Mouse (Mus musculus) liver, embryonic 11.5 days (tissue): ENCODE measurements around the gene Mylpf. TPM values are rescaled to one million over a fixed set of nuclear protein-coding genes. Genes with fewer than 3 reads are reported as not detected.

Experiments
- ATAC-seq: fragments of 200-750 bp; cut with Nextera tagmentation; replicated peaks from 2 replicates; pipeline ENCODE4 v1.8.0; 2017; ENCODE audit warnings: moderate number of reproducible peaks, mild to moderate bottlenecking, moderate TSS enrichment, moderate library complexity; ENCODE audit not compliant: low FRiP score
- DNase-seq: peaks from one replicate; pipeline ENCODE4 v3.0.0-alpha.2; 2017; ENCODE audit warnings: low spot score
- H3K27ac ChIP-seq: fragments of 300-500 bp; sonication (generic); 2 replicates; pipeline ENCODE4 v1.5.1; 2014; ENCODE audit warnings: mild to moderate bottlenecking, low read depth, low read length, control low read depth
- H3K27me3 ChIP-seq: fragments of 300-500 bp; sonication (generic); replicated peaks from 2 replicates; pipeline ENCODE4 v1.6.1; 2014; ENCODE audit warnings: low read length, mixed read lengths; ENCODE audit not compliant: control insufficient read depth, insufficient read depth
- H3K36me3 ChIP-seq: fragments of 300-500 bp; sonication (generic); 2 replicates; pipeline ENCODE4 v1.6.1; 2014; ENCODE audit warnings: mild to moderate bottlenecking, low read length, moderate library complexity, mixed read lengths; ENCODE audit not compliant: control insufficient read depth, insufficient read depth
- H3K4me1 ChIP-seq: fragments of 300-500 bp; sonication (generic); replicated peaks from 2 replicates; pipeline ENCODE4 v1.6.1; 2014; ENCODE audit warnings: low read length, mixed read lengths; ENCODE audit not compliant: control insufficient read depth, insufficient read depth
- H3K4me2 ChIP-seq: fragments of 300-500 bp; sonication (generic); 2 replicates; pipeline ENCODE4 v1.6.1; 2014; ENCODE audit warnings: mild to moderate bottlenecking, control low read depth, moderate library complexity
- H3K4me3 ChIP-seq: fragments of 300-500 bp; sonication (generic); 2 replicates; pipeline ENCODE4 v1.5.1; 2014; ENCODE audit warnings: low read depth, low read length, control low read depth
- H3K9ac ChIP-seq: fragments of 300-500 bp; sonication (generic); 2 replicates; pipeline ENCODE4 v1.6.1; 2014; ENCODE audit warnings: low read depth, low read length, control low read depth
- H3K9me3 ChIP-seq: fragments of 300-500 bp; sonication (generic); 2 replicates; pipeline ENCODE4 v1.6.1; 2016; ENCODE audit warnings: low read length, inconsistent platforms, mixed read lengths; ENCODE audit not compliant: control insufficient read depth
- WGBS: fragments of 180-500 bp; shearing (Covaris S2); extraction: QIAGEN DNeasy Blood & Tissue Kit; methylation state at CpG from one replicate; pipeline ENCODE4 v1.1.7; 2014; 5-methylcytosine and 5-hydroxymethylcytosine counted together
- polyA plus RNA-seq: library from polyadenylated mRNA; unstranded; fragments of >200 nt; fragmentation: Nextera tagmentation; extraction: Ambion mirVana; gene quantifications from 2 replicates; pipeline ENCODE4 v1.2.1, GENCODE M21; 2014

Mylpf gene
- polyA plus RNA-seq, 1 experiment from 2014 or later = 31.5 TPM

DNA sequence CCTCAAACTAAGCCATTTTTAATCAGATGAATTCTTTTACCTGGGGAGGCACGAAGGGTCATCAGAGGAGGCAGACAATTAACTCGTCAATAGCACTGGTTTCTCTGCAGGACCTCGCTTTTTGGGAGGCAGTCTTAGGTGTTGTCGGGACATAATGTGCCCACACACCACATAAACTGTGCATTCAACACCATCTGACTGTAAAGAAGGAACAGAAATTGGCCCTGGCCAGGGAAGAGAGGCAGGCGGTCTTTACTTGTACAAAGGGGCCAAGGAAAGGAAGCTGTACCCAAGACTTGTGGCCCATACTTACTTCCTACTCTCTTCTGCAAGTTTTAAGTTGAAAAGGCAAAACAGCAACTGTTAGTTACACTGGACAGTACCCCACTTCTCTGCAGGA lies 47.8 kb downstream of the Mylpf start:
- H3K36me3 ChIP-seq = peaks cover 13% of the 10 kb centered on the region
- no peak for DNase-seq
- 81% methylated on average over 5 of the region's 5 CpGs for WGBS
- no peak overlapping the region for H3K27ac ChIP-seq
- no peaks in the 10 kb centered on the region for H3K27me3 ChIP-seq
- no peak overlapping the region for H3K4me2 ChIP-seq
- no peak for ATAC-seq
- no peak overlapping the region for H3K9ac ChIP-seq
- peaks cover 43% of the 10 kb centered on the region for H3K4me1 ChIP-seq
- no peak overlapping the region for H3K4me3 ChIP-seq
- H3K9me3 ChIP-seq = no peaks in the 10 kb centered on the region

- Histone ChIP-seq H3K27me3 (no peaks in the 10 kb centered on the region), H3K36me3 (peaks cover 13% of the 10 kb centered on the region), H3K4me1 (peaks cover 42% of the 10 kb centered on the region), H3K9me3 (no peaks in the 10 kb centered on the region; the same call in 1 of the 2 replicates), H3K27ac (no peak overlapping the region), H3K9ac (peak overlapping the region; percentile 76), H3K4me3 (peak overlapping the region; percentile 74), H3K4me2 (peak overlapping the region; percentile 82)
- ATAC-seq = no peak
- 68% methylated on average over 8 of the region's 8 CpGs for WGBS
- DNase-seq = no peak
These were observed 50.7 kb downstream of the Mylpf start for GRCm38 (mm10) chr7:127259186-127259905.

- peaks cover 32% of the 10 kb centered on the region for H3K4me1 ChIP-seq
- ATAC-seq (peak; percentile 94), DNase-seq (peak; percentile 95)
- no peaks in the 10 kb centered on the region for H3K27me3 ChIP-seq
- no peaks in the 10 kb centered on the region; the same call in 1 of the 2 replicates for H3K9me3 ChIP-seq
- peak within 1 kb of the TSS; percentile 54; the same call in 1 of the 2 replicates for H3K27ac ChIP-seq
- H3K4me3 ChIP-seq = peak within 1 kb of the TSS; percentile 74
- H3K4me2 ChIP-seq = peak within 1 kb of the TSS; percentile 82
- WGBS = under 1% methylated on average over 50 of the region's 50 CpGs
- H3K9ac ChIP-seq = peak within 1 kb of the TSS; percentile 76
- H3K36me3 ChIP-seq = peaks cover 13% of the 10 kb centered on the region
These were observed 51.8 kb downstream of the Mylpf start, which contains the start of gene Dctpp1 for GRCm38 (mm10) chr7:127260309-127261111. TSS of gene Dctpp1 (minus strand) at chr7:127260709.

GRCm38 (mm10) chr7:127262218-127262961 lies 53.7 kb downstream of the Mylpf start:
- ATAC-seq = 0 out of 2 replicates have a peak, but pooled peaks have one; percentile 27
- peaks cover 4% of the 10 kb centered on the region; the same call in 1 of the 2 replicates for H3K36me3 ChIP-seq
- 0 out of 2 replicates have a peak overlapping the region, but pooled peaks have one; percentile 14 for H3K27ac ChIP-seq
- H3K9ac ChIP-seq = no peak overlapping the region
- no peak for DNase-seq
- WGBS = 65% methylated on average over 10 of the region's 10 CpGs
- peaks cover 23% of the 10 kb centered on the region for H3K4me1 ChIP-seq
- H3K4me2 ChIP-seq = no peak overlapping the region
- H3K27me3 ChIP-seq = no peaks in the 10 kb centered on the region
- H3K9me3 ChIP-seq = no peaks in the 10 kb centered on the region; the same call in 1 of the 2 replicates
- H3K4me3 ChIP-seq = no peak overlapping the region

GRCm38 (mm10) chr7:127263526-127263925 lies 54.8 kb downstream of the Mylpf start:
- no peak overlapping the region for H3K9ac ChIP-seq
- ATAC-seq = no peak

More at GRCm38 (mm10) chr7:127263526-127263925, 54.8 kb downstream of the Mylpf start:
- Histone ChIP-seq H3K9me3 (no peaks in the 10 kb centered on the region; the same call in 1 of the 2 replicates), H3K36me3 (no peaks in the 10 kb centered on the region), H3K4me2 (no peak overlapping the region), H3K4me3 (no peak overlapping the region), H3K4me1 (peaks cover 22% of the 10 kb centered on the region), H3K27ac (no peak overlapping the region), H3K27me3 (no peaks in the 10 kb centered on the region)
- no peak for DNase-seq
- 95% methylated on average over 3 of the region's 3 CpGs for WGBS

Other genes with a start within 250 kb of the Mylpf start
- gene Cdipt, start 233.0 kb upstream of the Mylpf start, polyA plus RNA-seq = 72.2 and 74.4 TPM in 2 replicates
- gene Cdiptos, start 232.8 kb upstream of the Mylpf start, polyA plus RNA-seq = 0.67 and 1.0 TPM in 2 replicates
- gene Mvp, start 194.3 kb upstream of the Mylpf start, polyA plus RNA-seq = 8.3 and 9.4 TPM in 2 replicates
- gene Pagr1b, start 192.4 kb upstream of the Mylpf start, polyA plus RNA-seq = 0.41 TPM in 1 of 2 replicates, not detected in the other
- gene Pagr1a, start 191.5 kb upstream of the Mylpf start, polyA plus RNA-seq = 45.6 and 75.0 TPM in 2 replicates
- 19.8 and 52.9 TPM in 2 replicates for gene Gm42742, start 187.8 kb upstream of the Mylpf start, polyA plus RNA-seq
- 4.5 and 5.4 TPM in 2 replicates for gene Prrt2, start 187.7 kb upstream of the Mylpf start, polyA plus RNA-seq
- gene Maz, start 181.9 kb upstream of the Mylpf start, polyA plus RNA-seq = 90.8 and 98.8 TPM in 2 replicates
- 152 and 170 TPM in 2 replicates for gene Kif22, start 166.4 kb upstream of the Mylpf start, polyA plus RNA-seq
- gene Zg16, start 121.6 kb upstream of the Mylpf start, polyA plus RNA-seq = not detected in 2 replicates
- gene AI467606, start 117.5 kb upstream of the Mylpf start, polyA plus RNA-seq = 12.3 and 13.7 TPM in 2 replicates
- gene Qprt, start 86.7 kb upstream of the Mylpf start, polyA plus RNA-seq = 43.8 and 44.2 TPM in 2 replicates
- 12.7 and 14.4 TPM in 2 replicates for gene Spn, start 71.1 kb upstream of the Mylpf start, polyA plus RNA-seq
- 50.3 and 59.5 TPM in 2 replicates for gene Cd2bp2, start 12.8 kb upstream of the Mylpf start, polyA plus RNA-seq
- 28.2 and 29.0 TPM in 2 replicates for gene Tbc1d10b, start 422 bp upstream of the Mylpf start, polyA plus RNA-seq
- gene Zfp553, start 24.2 kb downstream of the Mylpf start, polyA plus RNA-seq = 17.2 TPM in 2 replicates
- gene Sept1, start 24.2 kb downstream of the Mylpf start, polyA plus RNA-seq = 14.9 and 17.5 TPM in 2 replicates
- 45.9 and 47.3 TPM in 2 replicates for gene Zfp771, start 35.4 kb downstream of the Mylpf start, polyA plus RNA-seq
- 266 and 275 TPM in 2 replicates for gene Dctpp1, start 51.8 kb downstream of the Mylpf start, polyA plus RNA-seq
- gene Sephs2, start 65.2 kb downstream of the Mylpf start, polyA plus RNA-seq = 178 and 203 TPM in 2 replicates
- gene Itgal, start 87.4 kb downstream of the Mylpf start, polyA plus RNA-seq = 6.2 and 6.5 TPM in 2 replicates
- 3.4 and 3.6 TPM in 2 replicates for gene Zfp768, start 136.7 kb downstream of the Mylpf start, polyA plus RNA-seq
- gene Zfp747, start 167.2 kb downstream of the Mylpf start, polyA plus RNA-seq = 4.9 and 5.8 TPM in 2 replicates
- gene 9130019O22Rik, start 178.3 kb downstream of the Mylpf start, polyA plus RNA-seq = 2.4 and 3.0 TPM in 2 replicates
- 3.3 and 4.2 TPM in 2 replicates for gene E430018J23Rik, start 184.7 kb downstream of the Mylpf start, polyA plus RNA-seq
- gene Zfp764, start 197.9 kb downstream of the Mylpf start, polyA plus RNA-seq = 4.6 and 4.8 TPM in 2 replicates
- gene Zfp688, start 213.2 kb downstream of the Mylpf start, polyA plus RNA-seq = 18.7 and 19.5 TPM in 2 replicates
- gene Zfp689, start 240.3 kb downstream of the Mylpf start, polyA plus RNA-seq = 4.5 and 5.3 TPM in 2 replicates